Mouse (Mus musculus) limb, embryonic 12.5 days (tissue): ENCODE measurements around the gene 1700001P01Rik. TPM values are rescaled to one million over a fixed set of nuclear protein-coding genes. Genes with fewer than 3 reads are reported as not detected.
A peak's percentile ranks its signal among the peaks of the same experiment; 100 is the strongest.

Source experiments
- ATAC-seq: fragments of 200-750 bp; cut with Nextera tagmentation; 2 replicates; pipeline ENCODE4 v1.8.0; 2017; ENCODE audit warnings: low read depth, moderate TSS enrichment; ENCODE audit not compliant: insufficient number of reproducible peaks, insufficient read depth, low FRiP score, low TSS enrichment
- H3K27ac ChIP-seq: fragments of 300-500 bp; sonication (generic); 2 replicates; pipeline ENCODE4 v1.5.1; 2016; ENCODE audit warnings: mild to moderate bottlenecking, moderate library complexity
- H3K27me3 ChIP-seq: fragments of 300-500 bp; sonication (generic); 2 replicates; pipeline ENCODE4 v1.6.1; 2016; ENCODE audit warnings: mild to moderate bottlenecking, moderate library complexity
- H3K36me3 ChIP-seq: fragments of 300-500 bp; sonication (generic); 2 replicates; pipeline ENCODE4 v1.6.1; 2016; ENCODE audit warnings: mild to moderate bottlenecking, moderate library complexity
- H3K4me1 ChIP-seq: fragments of 300-500 bp; sonication (generic); replicated peaks from 2 replicates; pipeline ENCODE4 v1.6.1; 2016
- H3K4me2 ChIP-seq: fragments of 300-500 bp; sonication (generic); 2 replicates; pipeline ENCODE4 v1.6.1; 2016; ENCODE audit warnings: mild to moderate bottlenecking, moderate library complexity
- H3K4me3 ChIP-seq: fragments of 300-500 bp; sonication (generic); replicated peaks from 2 replicates; pipeline ENCODE4 v1.5.1; 2016; ENCODE audit warnings: mild to moderate bottlenecking
- H3K9ac ChIP-seq: fragments of 300-500 bp; sonication (generic); replicated peaks from 2 replicates; pipeline ENCODE4 v1.6.1; 2016; ENCODE audit warnings: mild to moderate bottlenecking, moderate library complexity
- H3K9me3 ChIP-seq: fragments of 300-500 bp; sonication (generic); 2 replicates; pipeline ENCODE4 v1.6.1; 2016; ENCODE audit warnings: mild to moderate bottlenecking, moderate library complexity
- WGBS: fragments of 180-500 bp; shearing (Covaris S2); methylation state at CpG from one replicate; pipeline ENCODE4 v1.1.7; 2016; 5-methylcytosine and 5-hydroxymethylcytosine counted together
- polyA plus RNA-seq: library from polyadenylated mRNA; unstranded; fragments of >200 nt; fragmentation: Nextera tagmentation; extraction: Ambion mirVana; gene quantifications from 2 replicates; pipeline ENCODE4 v1.2.1, GENCODE M21; 2016

Gene 1700001P01Rik
- polyA plus RNA-seq, 1 experiment from 2014 or later = not detected

DNA sequence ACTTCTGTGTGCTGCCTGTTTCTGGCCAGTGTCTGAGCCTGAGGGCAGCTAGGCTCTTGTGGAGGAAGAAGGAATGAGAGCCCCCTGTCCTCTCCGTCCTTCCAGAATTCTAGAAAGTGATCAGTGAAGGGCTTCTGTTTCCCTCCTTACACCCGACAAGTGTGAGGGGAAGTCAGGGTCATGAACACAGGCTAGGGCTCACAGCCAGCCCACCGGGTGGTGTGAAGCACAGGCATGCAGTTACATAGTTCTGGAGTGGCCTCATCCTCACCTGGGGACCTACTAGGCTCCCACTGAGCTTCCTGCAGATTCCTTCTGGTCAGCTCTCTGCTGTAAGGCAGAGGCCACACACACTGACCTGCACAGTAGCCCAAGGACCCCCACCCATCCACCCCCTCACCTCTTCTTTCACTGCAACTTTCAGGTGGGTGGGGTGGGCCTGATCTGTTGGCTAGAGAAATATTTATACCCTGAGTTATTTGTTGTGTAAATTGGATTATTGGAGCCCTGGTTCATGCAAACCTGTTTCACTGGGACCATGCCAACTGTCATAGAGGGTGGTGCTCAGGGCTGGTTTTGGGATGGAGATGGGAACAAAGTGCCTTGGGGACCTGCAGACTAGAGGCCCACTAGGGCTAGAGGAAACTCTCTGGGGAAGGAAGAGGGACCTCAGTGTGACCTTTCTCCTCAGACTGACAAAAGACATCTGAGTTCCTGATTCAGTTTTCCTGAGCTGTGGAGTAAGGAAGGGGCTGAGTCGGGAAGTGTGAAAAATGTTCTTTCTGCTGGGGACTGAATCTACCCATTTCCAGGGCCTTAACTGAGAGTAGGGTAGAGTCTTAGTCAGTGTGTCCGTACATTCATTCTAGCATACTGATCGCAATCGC lies 33.8 kb upstream of the 1700001P01Rik start:
- no peak overlapping the region for H3K4me2 ChIP-seq
- H3K4me1 ChIP-seq = peaks cover 80% of the 10 kb centered on the region
- no peaks in the 10 kb centered on the region for H3K9me3 ChIP-seq
- no peak for ATAC-seq
- H3K9ac ChIP-seq = 0 out of 2 replicates have a peak overlapping the region, but pooled peaks have one; percentile 8
- H3K36me3 ChIP-seq = peaks cover 63% of the 10 kb centered on the region
- H3K4me3 ChIP-seq = no peak overlapping the region
- no peaks in the 10 kb centered on the region for H3K27me3 ChIP-seq
- peak overlapping the region; percentile 65 for H3K27ac ChIP-seq
- WGBS = 71% methylated on average over 7 of the region's 7 CpGs

DNA sequence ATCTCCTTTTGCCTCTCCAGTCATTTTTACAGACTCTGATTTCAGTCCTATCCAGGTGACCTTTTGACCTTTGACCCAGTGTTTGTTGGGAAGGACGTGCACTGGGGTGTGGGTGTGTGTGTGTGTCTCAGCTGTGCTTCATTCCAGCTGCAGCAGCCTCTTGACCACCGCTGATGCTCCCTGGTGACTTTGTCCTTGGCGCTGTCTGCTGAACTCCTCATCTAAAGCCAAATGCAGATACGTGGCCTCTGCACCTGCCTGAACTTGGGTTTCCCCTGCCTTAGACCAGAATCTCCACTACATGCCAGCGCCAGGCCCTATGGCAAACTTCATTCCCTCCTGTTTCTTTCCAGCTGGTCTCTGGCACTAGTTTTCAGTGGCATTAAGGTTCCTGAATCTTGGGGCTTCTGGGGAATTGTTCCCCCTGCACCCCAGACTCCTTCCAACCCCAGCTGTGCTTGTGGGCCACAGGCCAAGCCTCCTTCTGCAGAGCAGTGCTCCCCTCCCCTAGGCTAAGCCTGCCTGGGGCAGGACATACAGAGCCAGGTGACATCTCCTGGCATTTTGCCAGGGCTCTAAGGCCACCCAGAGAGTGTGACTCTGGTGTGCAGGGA lies 33.0 kb upstream of the 1700001P01Rik start:
- peak overlapping the region; percentile 65 for H3K27ac ChIP-seq
- ATAC-seq = no peak
- no peaks in the 10 kb centered on the region for H3K9me3 ChIP-seq
- H3K27me3 ChIP-seq = no peaks in the 10 kb centered on the region
- WGBS = 53% methylated on average over 5 of the region's 5 CpGs
- peaks cover 87% of the 10 kb centered on the region for H3K4me1 ChIP-seq
- peaks cover 56% of the 10 kb centered on the region for H3K36me3 ChIP-seq
- peak overlapping the region; percentile 19; the same call in 1 of the 2 replicates for H3K4me2 ChIP-seq
- no peak overlapping the region for H3K4me3 ChIP-seq
- H3K9ac ChIP-seq = no peak overlapping the region

DNA sequence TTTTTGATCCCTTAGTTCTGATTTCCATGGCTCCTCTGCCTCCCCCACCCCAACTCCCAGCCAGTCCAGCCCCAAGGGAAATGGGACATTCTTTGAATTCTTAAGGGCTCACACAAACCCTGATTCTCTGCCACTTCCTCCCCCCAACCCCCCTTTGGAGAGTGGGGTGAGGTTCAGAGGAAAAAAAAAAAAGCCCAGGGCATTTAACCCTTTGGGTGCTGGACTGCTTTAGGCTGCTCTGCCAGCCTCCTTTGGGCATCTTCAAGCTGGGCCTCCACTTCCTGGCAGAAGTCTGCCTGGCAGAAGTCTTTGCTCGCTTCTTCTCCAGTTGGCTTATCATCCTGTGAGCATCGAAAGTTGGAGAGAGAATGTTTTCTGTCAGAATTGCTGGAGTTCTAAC lies 32.4 kb upstream of the 1700001P01Rik start:
- no peaks in the 10 kb centered on the region for H3K9me3 ChIP-seq
- H3K27me3 ChIP-seq = no peaks in the 10 kb centered on the region
- ATAC-seq = no peak
- WGBS = 71% methylated on average over 2 of the region's 2 CpGs
- peaks cover 86% of the 10 kb centered on the region for H3K4me1 ChIP-seq
- no peak overlapping the region for H3K4me3 ChIP-seq
- H3K4me2 ChIP-seq = peak overlapping the region; percentile 19; the same call in 1 of the 2 replicates
- H3K36me3 ChIP-seq = peaks cover 49% of the 10 kb centered on the region
- peak overlapping the region; percentile 69; the same call in 1 of the 2 replicates for H3K27ac ChIP-seq
- no peak overlapping the region for H3K9ac ChIP-seq

DNA sequence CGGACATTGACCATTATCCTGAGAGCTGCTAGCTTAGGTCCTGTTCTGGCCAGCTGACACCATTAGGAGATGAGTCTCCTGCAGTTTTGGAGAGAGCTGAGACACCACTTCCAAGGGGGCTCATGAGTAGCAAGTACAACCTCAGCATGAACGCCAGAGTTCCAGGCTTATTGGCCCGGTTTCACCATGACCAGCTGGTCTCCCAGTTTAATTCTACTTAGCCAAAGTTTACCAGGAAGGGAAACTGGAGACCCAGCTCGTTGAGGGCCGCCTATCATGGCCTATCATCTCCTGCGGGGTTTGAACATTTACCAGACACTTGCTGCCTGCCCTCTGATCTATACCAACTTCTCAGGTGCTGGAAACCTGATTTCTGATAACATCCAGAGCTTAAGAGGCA lies 31.9 kb upstream of the 1700001P01Rik start:
- ATAC-seq = no peak
- Histone ChIP-seq H3K4me3 (no peak overlapping the region), H3K27ac (peak overlapping the region; percentile 69), H3K4me2 (peak overlapping the region; percentile 19; the same call in 1 of the 2 replicates), H3K27me3 (no peaks in the 10 kb centered on the region), H3K4me1 (peaks cover 82% of the 10 kb centered on the region), H3K9ac (no peak overlapping the region), H3K9me3 (no peaks in the 10 kb centered on the region), H3K36me3 (peaks cover 48% of the 10 kb centered on the region)
- 33% methylated on average over 6 of the region's 6 CpGs for WGBS

DNA sequence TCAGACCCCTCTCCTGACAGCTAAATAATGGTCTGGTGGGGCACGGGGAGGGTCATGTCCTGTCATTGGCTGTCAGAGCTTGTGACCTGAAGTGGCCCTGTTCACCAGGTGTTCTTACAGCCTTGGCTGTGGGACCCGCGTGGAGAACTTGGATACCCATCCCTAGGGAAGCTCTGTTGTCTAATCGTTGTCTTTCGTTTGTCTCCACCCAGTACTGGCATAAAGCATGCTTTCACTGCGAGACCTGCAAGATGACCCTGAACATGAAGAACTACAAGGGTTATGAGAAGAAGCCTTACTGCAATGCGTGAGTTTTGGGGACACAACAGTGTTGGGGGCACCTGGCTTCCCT lies 30.9 kb upstream of the 1700001P01Rik start:
- whole genome bisulfite sequencing = 80% methylated on average over 7 of the region's 7 CpGs
- Histone ChIP-seq H3K27me3 (no peaks in the 10 kb centered on the region), H3K9ac (no peak overlapping the region), H3K9me3 (no peaks in the 10 kb centered on the region), H3K36me3 (peaks cover 40% of the 10 kb centered on the region), H3K4me2 (no peak overlapping the region; the same call in 1 of the 2 replicates), H3K4me1 (peaks cover 82% of the 10 kb centered on the region), H3K4me3 (no peak overlapping the region), H3K27ac (no peak overlapping the region)
- no peak for ATAC-seq

DNA sequence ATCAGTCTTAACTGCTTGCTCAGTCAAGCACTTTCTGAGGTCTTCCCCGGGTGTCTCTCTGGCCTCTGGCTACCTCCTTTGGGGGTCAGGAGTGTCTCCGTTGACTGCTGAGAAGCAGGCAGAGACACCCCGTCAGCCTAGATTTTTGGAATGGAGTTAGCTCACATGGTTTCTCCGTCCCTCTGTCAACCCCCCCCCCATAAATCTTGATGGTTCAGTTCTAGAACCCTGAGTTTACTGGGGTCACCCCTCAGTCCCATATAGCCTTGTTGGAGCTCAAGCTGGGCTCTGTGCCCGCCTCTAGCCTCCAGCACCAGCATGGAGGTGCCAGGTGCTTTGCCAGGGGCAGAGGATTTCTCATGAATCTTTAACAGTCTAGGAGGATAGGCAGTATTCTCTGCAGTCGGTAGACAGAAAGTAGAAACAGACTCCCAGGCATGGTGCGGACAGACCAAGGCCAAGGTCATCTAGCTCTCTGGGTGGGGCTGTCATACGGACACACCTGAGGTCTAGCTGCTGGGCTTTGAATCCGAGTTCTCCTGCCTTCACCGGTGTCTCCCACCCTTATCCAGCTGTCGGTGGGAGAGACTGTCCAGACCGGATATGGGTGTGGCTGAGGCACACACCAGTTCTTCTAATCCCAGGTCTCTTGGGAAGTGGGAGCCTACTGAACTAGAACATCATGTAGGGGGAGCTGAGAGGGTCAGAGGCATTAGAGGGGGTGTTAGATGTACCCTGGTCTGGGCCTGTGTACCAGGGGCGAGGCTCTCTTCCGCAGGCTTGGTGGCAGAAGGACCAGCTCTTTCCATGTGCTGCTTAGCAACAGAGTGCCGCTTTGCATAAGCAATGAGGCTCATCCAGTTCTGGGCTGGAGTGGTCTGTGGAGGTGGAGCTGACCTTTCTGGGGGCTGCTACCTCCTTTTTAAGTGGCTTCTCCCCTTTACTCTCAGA lies 30.2 kb upstream of the 1700001P01Rik start:
- Histone ChIP-seq H3K9ac (no peak overlapping the region), H3K27ac (peak overlapping the region; percentile 84), H3K9me3 (no peaks in the 10 kb centered on the region), H3K4me1 (peaks cover 82% of the 10 kb centered on the region), H3K36me3 (peaks cover 37% of the 10 kb centered on the region), H3K27me3 (no peaks in the 10 kb centered on the region), H3K4me2 (peak overlapping the region; percentile 54), H3K4me3 (no peak overlapping the region)
- no peak for ATAC-seq
- WGBS = 55% methylated on average over 15 of the region's 15 CpGs

DNA sequence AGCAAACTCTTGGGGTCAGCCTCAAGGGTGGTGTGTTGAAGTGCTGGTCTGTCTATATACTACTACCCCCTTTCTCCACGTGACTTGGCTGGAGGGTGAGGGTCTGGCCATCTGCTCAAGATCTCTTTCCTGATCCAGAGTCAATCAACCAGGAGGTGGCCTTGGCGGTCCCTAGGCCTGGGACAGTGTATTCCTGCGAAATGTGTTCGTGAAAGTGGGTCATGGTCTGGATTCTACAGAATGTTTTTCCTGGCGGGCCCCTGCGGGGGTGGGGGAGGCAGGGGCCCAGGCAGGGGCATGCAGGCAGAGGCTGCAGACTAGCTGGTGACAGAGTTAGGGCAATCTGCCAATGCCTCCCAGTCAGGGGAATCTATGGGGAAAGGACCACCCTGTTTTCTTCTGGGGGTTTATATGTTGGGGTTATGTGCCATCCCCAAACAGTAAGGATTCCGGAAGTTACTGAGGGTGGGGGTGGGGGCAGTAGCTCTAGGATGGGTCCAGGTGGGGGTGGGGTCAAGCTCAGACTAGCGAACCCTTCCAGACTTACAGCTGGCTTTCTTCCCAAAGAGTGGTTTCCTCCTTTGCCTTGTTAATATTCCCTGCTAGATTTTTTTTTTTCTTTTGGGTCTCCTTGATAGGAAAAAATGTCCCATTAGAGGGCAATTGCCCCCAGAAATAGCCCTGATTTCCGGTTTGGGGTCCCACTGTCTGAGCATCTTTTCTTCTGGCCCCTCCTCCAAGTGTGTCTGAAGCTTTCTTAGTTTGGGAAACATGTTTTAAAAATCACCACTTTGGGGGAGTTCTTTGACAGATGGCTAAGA lies 29.3 kb upstream of the 1700001P01Rik start:
- Histone ChIP-seq H3K4me1 (peaks cover 78% of the 10 kb centered on the region), H3K27ac (peak overlapping the region; percentile 84), H3K27me3 (no peaks in the 10 kb centered on the region), H3K4me2 (peak overlapping the region; percentile 54), H3K9ac (no peak overlapping the region; the same call in 1 of the 2 replicates), H3K4me3 (peak overlapping the region; percentile 21), H3K36me3 (peaks cover 32% of the 10 kb centered on the region), H3K9me3 (no peaks in the 10 kb centered on the region)
- no peak for ATAC-seq
- WGBS = 16% methylated on average over 9 of the region's 9 CpGs

DNA sequence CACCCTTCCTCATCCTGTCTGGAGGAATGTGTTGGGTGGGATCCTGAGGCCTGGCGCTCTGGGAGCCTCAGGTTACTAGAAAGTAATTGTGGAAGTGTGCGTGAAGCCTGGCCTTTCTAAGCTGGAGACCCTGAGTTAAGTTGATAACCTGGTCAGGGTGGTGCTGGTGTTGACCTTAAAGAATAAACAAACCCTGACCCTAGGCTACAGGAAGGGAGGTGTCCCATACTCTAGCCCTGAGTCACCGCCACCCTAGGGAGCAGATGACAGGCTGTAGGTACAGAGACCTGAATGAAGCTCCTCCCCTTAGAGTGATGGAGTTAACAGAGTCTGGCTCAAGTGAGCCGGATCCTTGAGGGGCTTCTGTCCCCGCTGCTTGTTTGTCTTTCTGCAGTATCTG lies 28.1 kb upstream of the 1700001P01Rik start:
- peaks cover 67% of the 10 kb centered on the region for H3K4me1 ChIP-seq
- no peak overlapping the region for H3K4me3 ChIP-seq
- no peaks in the 10 kb centered on the region for H3K9me3 ChIP-seq
- peaks cover 22% of the 10 kb centered on the region for H3K36me3 ChIP-seq
- H3K9ac ChIP-seq = no peak overlapping the region
- ATAC-seq = no peak
- 73% methylated on average over 5 of the region's 5 CpGs for WGBS
- no peaks in the 10 kb centered on the region for H3K27me3 ChIP-seq
- H3K27ac ChIP-seq = peak overlapping the region; percentile 84
- peak overlapping the region; percentile 6; the same call in 1 of the 2 replicates for H3K4me2 ChIP-seq

DNA sequence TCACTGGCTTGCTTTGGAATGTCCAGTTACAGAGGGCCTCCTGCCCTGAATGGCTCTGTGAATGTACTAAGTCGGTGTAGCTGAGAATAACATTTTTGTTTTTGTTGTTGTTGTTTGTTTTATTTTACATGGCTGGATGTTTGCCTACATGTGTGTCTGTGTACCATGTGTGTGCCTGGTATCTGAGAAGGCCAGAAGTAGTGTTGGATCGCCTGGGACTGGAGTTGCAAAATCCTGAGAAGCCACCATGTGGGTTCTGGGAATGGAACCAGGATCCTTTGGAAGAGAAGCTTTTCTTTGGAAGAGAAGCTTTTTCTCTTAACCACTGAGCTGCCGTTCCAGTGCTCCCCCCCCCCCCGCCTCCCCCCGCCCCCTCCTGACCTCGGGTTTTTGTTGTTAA lies 26.8 kb upstream of the 1700001P01Rik start:
- H3K4me3 ChIP-seq = no peak overlapping the region
- ATAC-seq = no peak
- H3K4me1 ChIP-seq = peaks cover 53% of the 10 kb centered on the region
- H3K27me3 ChIP-seq = no peaks in the 10 kb centered on the region
- no peak overlapping the region for H3K9ac ChIP-seq
- 51% methylated on average over 6 of the region's 6 CpGs for WGBS
- H3K4me2 ChIP-seq = peak overlapping the region; percentile 79; the same call in 1 of the 2 replicates
- H3K27ac ChIP-seq = no peak overlapping the region; the same call in 1 of the 2 replicates
- H3K9me3 ChIP-seq = no peaks in the 10 kb centered on the region
- H3K36me3 ChIP-seq = peaks cover 9% of the 10 kb centered on the region

DNA sequence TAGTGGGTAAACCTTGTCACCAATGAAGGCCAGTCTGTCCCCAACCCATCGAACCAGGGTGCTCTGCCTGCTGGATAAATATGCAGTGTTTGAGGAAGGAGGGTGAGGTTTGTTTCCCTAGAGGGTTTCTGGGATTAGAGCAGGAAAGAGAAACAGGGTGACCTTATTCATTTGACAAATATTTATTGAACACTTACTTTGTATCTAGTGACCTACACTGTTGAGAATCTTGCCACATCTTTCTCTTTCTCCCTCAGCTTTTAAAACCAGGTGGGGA lies 26.4 kb upstream of the 1700001P01Rik start:
- H3K9ac ChIP-seq = 0 out of 2 replicates have a peak overlapping the region, but pooled peaks have one; percentile 83
- H3K4me1 ChIP-seq = peaks cover 51% of the 10 kb centered on the region
- H3K27ac ChIP-seq = no peak overlapping the region; the same call in 1 of the 2 replicates
- no peak for ATAC-seq
- H3K4me3 ChIP-seq = peak overlapping the region; percentile 66; the same call in 1 of the 2 replicates
- no peaks in the 10 kb centered on the region for H3K27me3 ChIP-seq
- 53% methylated on average over 1 of the region's 1 CpGs for WGBS
- H3K4me2 ChIP-seq = peak overlapping the region; percentile 79
- peaks cover 6% of the 10 kb centered on the region; the same call in 1 of the 2 replicates for H3K36me3 ChIP-seq
- H3K9me3 ChIP-seq = no peaks in the 10 kb centered on the region
